Mouse (Mus musculus) liver, embryonic 15.5 days (tissue): ENCODE measurements around the gene Fxyd6. TPM values are rescaled to one million over a fixed set of nuclear protein-coding genes. Genes with fewer than 3 reads are reported as not detected.

Experiments
- ATAC-seq: fragments of 200-750 bp; cut with Nextera tagmentation; 2 replicates; pipeline ENCODE4 v1.8.0; 2017; ENCODE audit warnings: moderate number of reproducible peaks, mild to moderate bottlenecking, moderate library complexity; ENCODE audit not compliant: insufficient read depth
- H3K27ac ChIP-seq: fragments of 300-500 bp; sonication (generic); replicated peaks from 2 replicates; pipeline ENCODE4 v1.5.1; 2015; ENCODE audit warnings: mild to moderate bottlenecking, inconsistent platforms
- H3K27me3 ChIP-seq: fragments of 300-500 bp; sonication (generic); 2 replicates; pipeline ENCODE4 v1.6.1; 2015; ENCODE audit warnings: mild to moderate bottlenecking, inconsistent platforms
- H3K36me3 ChIP-seq: fragments of 300-500 bp; sonication (generic); replicated peaks from 2 replicates; pipeline ENCODE4 v1.6.1; 2015; ENCODE audit warnings: moderate library complexity, mild to moderate bottlenecking, inconsistent platforms
- H3K4me1 ChIP-seq: fragments of 300-500 bp; sonication (generic); replicated peaks from 2 replicates; pipeline ENCODE4 v1.6.1; 2015; ENCODE audit warnings: inconsistent platforms
- H3K4me2 ChIP-seq: fragments of 300-500 bp; sonication (generic); 2 replicates; pipeline ENCODE4 v1.6.1; 2015; ENCODE audit warnings: moderate library complexity, mild to moderate bottlenecking, inconsistent platforms
- H3K4me3 ChIP-seq: fragments of 300-500 bp; sonication (generic); replicated peaks from 2 replicates; pipeline ENCODE4 v1.5.1; 2015; ENCODE audit warnings: mild to moderate bottlenecking, inconsistent platforms
- H3K9ac ChIP-seq: fragments of 300-500 bp; sonication (generic); 2 replicates; pipeline ENCODE4 v1.6.1; 2015; ENCODE audit warnings: moderate library complexity, mild to moderate bottlenecking, inconsistent platforms
- H3K9me3 ChIP-seq: fragments of 300-500 bp; sonication (generic); replicated peaks from 2 replicates; pipeline ENCODE4 v1.6.1; 2016; ENCODE audit warnings: inconsistent platforms
- WGBS: fragments of 180-500 bp; shearing (Covaris S2); methylation state at CpG from one replicate; pipeline ENCODE4 v1.1.7; 2015; ENCODE audit warnings: mixed read lengths; ENCODE audit not compliant: insufficient replicate concordance; 5-methylcytosine and 5-hydroxymethylcytosine counted together
- polyA plus RNA-seq: library from polyadenylated mRNA; unstranded; fragments of >200 nt; fragmentation: Nextera tagmentation; extraction: Ambion mirVana; gene quantifications from 2 replicates; pipeline ENCODE4 v1.2.1, GENCODE M21; 2015

The Fxyd6 gene
- polyA plus RNA-seq, 1 experiment from 2014 or later, result 1.9 TPM

GRCm38 (mm10) chr9:45376427-45376826 lies 6.4 kb downstream of the Fxyd6 start:
- ATAC-seq, result no peak
- Histone ChIP-seq H3K4me3 (no peak overlapping the region), H3K4me2 (no peak overlapping the region), H3K27me3 (peaks cover 16% of the 10 kb centered on the region), H3K27ac (no peak overlapping the region), H3K9me3 (no peaks in the 10 kb centered on the region), H3K4me1 (no peaks in the 10 kb centered on the region), H3K36me3 (no peaks in the 10 kb centered on the region), H3K9ac (no peak overlapping the region)
- WGBS, result 46% methylated on average over 4 of the region's 4 CpGs

- Histone ChIP-seq H3K4me3 (no peak overlapping the region), H3K4me2 (no peak overlapping the region), H3K9ac (no peak overlapping the region), H3K27ac (no peak overlapping the region), H3K36me3 (no peaks in the 10 kb centered on the region), H3K27me3 (peaks cover 12% of the 10 kb centered on the region; the same call in 1 of the 2 replicates), H3K4me1 (no peaks in the 10 kb centered on the region), H3K9me3 (no peaks in the 10 kb centered on the region)
- 58% methylated on average over 2 of the region's 2 CpGs for WGBS
- no peak for ATAC-seq
Measured at GRCm38 (mm10) chr9:45376883-45377282, 6.9 kb downstream of the Fxyd6 start.

- Histone ChIP-seq H3K9ac (no peak overlapping the region), H3K4me3 (no peak overlapping the region), H3K27ac (no peak overlapping the region), H3K27me3 (no peaks in the 10 kb centered on the region), H3K4me2 (no peak overlapping the region), H3K4me1 (no peaks in the 10 kb centered on the region), H3K9me3 (no peaks in the 10 kb centered on the region), H3K36me3 (no peaks in the 10 kb centered on the region)
- ATAC-seq, result no peak
- WGBS, result 41% methylated on average over 10 of the region's 10 CpGs
Measured at GRCm38 (mm10) chr9:45380411-45381251, 10.6 kb downstream of the Fxyd6 start.

GRCm38 (mm10) chr9:45382336-45382735 lies 12.4 kb downstream of the Fxyd6 start:
- ATAC-seq, result no peak
- H3K27me3 ChIP-seq, result no peaks in the 10 kb centered on the region
- WGBS, result 64% methylated on average over 5 of the region's 5 CpGs
- no peaks in the 10 kb centered on the region for H3K36me3 ChIP-seq
- no peak overlapping the region for H3K4me3 ChIP-seq
- H3K9me3 ChIP-seq, result no peaks in the 10 kb centered on the region
- no peak overlapping the region for H3K27ac ChIP-seq
- H3K4me2 ChIP-seq, result no peak overlapping the region
- H3K9ac ChIP-seq, result no peak overlapping the region
- H3K4me1 ChIP-seq, result no peaks in the 10 kb centered on the region

DNA sequence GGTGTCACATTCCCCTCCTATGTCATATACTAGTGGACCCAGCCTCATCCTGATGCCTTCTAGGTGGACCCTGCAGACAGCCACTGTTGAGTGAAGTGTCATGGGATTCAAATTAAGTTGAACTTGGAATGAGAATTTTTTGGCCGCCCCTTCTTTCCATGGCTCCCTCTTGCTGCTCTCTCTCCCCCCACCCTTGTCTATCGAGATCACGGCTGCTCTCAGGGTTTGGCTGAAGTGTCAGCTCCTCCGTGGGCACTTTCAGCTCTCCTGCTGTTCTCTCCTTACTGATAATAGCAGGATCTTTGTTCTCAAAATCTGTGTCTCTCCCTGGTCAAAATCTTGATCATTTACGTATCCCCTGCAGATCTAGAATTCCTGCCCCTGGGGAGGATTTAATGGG lies 12.8 kb downstream of the Fxyd6 start:
- no peaks in the 10 kb centered on the region for H3K9me3 ChIP-seq
- H3K27me3 ChIP-seq, result no peaks in the 10 kb centered on the region
- H3K9ac ChIP-seq, result no peak overlapping the region
- no peak for ATAC-seq
- H3K27ac ChIP-seq, result no peak overlapping the region
- no peak overlapping the region for H3K4me3 ChIP-seq
- H3K4me2 ChIP-seq, result no peak overlapping the region
- 58% methylated on average over 5 of the region's 5 CpGs for WGBS
- no peaks in the 10 kb centered on the region for H3K4me1 ChIP-seq
- H3K36me3 ChIP-seq, result no peaks in the 10 kb centered on the region

DNA sequence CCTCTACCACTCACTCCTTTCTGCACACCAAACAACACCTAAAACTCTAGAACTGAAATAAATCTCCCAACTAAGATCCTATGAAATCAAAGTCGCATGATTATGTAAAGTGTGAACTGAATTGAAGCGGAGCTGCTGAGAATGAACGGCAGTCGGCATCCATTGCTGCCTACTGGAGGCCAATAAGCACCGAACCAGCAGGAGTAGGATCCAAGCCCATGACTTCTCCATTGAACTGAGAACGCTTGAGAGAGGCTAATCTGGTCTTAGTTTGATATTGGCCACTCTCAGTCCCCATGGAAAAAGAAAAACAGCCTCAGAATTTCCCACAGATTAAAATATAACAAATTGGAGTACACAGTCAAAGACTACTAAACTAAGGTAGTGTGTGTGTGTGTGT lies 13.9 kb downstream of the Fxyd6 start:
- WGBS, result 67% methylated on average over 6 of the region's 6 CpGs
- H3K9ac ChIP-seq, result no peak overlapping the region
- H3K27me3 ChIP-seq, result no peaks in the 10 kb centered on the region
- H3K9me3 ChIP-seq, result no peaks in the 10 kb centered on the region
- no peak overlapping the region for H3K4me3 ChIP-seq
- no peaks in the 10 kb centered on the region for H3K4me1 ChIP-seq
- no peaks in the 10 kb centered on the region for H3K36me3 ChIP-seq
- H3K4me2 ChIP-seq, result no peak overlapping the region
- no peak for ATAC-seq
- no peak overlapping the region for H3K27ac ChIP-seq

DNA sequence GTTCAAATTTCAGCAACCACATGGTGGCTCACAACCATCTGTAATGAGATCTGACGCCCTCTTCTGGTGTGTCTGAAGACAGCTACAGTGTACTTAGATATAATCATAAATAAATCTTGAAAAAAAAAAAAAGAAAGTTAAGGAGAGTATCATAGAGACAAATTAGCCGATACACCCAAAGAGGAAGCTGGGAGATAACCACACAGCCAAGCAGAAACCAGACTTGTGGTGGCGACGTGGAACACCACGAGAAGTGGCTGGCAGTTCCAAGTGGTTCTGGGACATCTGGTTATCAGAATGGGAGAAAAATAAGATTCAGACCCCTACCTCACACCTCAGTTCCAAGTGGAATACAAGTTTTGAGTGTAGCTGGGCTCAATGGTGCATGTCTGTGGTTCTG lies 16.7 kb downstream of the Fxyd6 start:
- H3K9ac ChIP-seq, result no peak overlapping the region
- WGBS, result 23% methylated on average over 5 of the region's 5 CpGs

DNA sequence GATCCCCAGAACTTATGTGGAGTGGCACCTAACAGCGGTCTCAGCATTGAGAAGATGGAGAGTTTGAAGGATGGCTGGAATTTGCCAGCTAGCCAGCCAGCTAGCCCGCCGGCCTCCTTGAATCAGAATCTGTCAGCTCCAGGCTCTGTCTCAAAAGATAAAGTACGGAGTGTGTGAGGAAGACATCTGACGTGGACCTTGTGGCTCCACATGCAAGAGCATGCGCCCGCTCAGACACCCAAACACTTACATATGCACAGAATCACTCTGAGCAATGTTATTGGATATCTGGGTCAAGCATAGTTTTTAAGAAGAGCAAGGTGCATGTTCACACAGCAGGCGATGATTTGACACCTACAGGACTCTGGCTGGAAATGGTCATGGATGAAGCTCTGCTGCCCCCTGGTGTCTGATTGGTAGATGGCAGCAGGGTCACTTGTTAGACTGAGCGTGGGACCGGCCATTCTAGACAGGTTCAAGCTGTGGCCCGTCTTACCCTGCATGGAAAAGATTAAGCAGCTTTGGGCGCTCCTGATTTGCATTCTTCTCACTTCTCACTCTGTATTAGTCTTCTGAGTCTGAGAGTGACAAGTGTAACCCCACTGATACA lies 18.5 kb downstream of the Fxyd6 start:
- H3K27me3 ChIP-seq, result no peaks in the 10 kb centered on the region
- no peaks in the 10 kb centered on the region for H3K36me3 ChIP-seq
- H3K9me3 ChIP-seq, result no peaks in the 10 kb centered on the region
- no peak overlapping the region for H3K4me3 ChIP-seq
- no peaks in the 10 kb centered on the region for H3K4me1 ChIP-seq
- H3K4me2 ChIP-seq, result no peak overlapping the region
- no peak overlapping the region for H3K9ac ChIP-seq
- WGBS, result 34% methylated on average over 12 of the region's 12 CpGs
- ATAC-seq, result no peak
- no peak overlapping the region for H3K27ac ChIP-seq

More for the DNA sequence above, 16.7 kb downstream of the Fxyd6 start:
- Histone ChIP-seq H3K27me3 (no peaks in the 10 kb centered on the region), H3K36me3 (no peaks in the 10 kb centered on the region), H3K4me1 (no peaks in the 10 kb centered on the region), H3K4me3 (no peak overlapping the region), H3K4me2 (no peak overlapping the region), H3K27ac (no peak overlapping the region), H3K9me3 (no peaks in the 10 kb centered on the region)
- no peak for ATAC-seq

GRCm38 (mm10) chr9:45389596-45389995 lies 19.6 kb downstream of the Fxyd6 start:
- H3K27ac ChIP-seq, result no peak overlapping the region
- no peaks in the 10 kb centered on the region for H3K9me3 ChIP-seq
- no peaks in the 10 kb centered on the region for H3K36me3 ChIP-seq
- no peak overlapping the region for H3K9ac ChIP-seq
- H3K27me3 ChIP-seq, result no peaks in the 10 kb centered on the region
- H3K4me3 ChIP-seq, result no peak overlapping the region
- no peaks in the 10 kb centered on the region for H3K4me1 ChIP-seq
- no peak for ATAC-seq
- 73% methylated on average over 8 of the region's 8 CpGs for WGBS
- no peak overlapping the region for H3K4me2 ChIP-seq

- Histone ChIP-seq H3K36me3 (no peaks in the 10 kb centered on the region), H3K9ac (no peak overlapping the region), H3K4me2 (no peak overlapping the region), H3K4me3 (no peak overlapping the region), H3K27ac (no peak overlapping the region), H3K9me3 (no peaks in the 10 kb centered on the region), H3K27me3 (no peaks in the 10 kb centered on the region), H3K4me1 (no peaks in the 10 kb centered on the region)
- no peak for ATAC-seq
- 54% methylated on average over 7 of the region's 7 CpGs for WGBS
Measured at GRCm38 (mm10) chr9:45391299-45391698, 21.3 kb downstream of the Fxyd6 start.

DNA sequence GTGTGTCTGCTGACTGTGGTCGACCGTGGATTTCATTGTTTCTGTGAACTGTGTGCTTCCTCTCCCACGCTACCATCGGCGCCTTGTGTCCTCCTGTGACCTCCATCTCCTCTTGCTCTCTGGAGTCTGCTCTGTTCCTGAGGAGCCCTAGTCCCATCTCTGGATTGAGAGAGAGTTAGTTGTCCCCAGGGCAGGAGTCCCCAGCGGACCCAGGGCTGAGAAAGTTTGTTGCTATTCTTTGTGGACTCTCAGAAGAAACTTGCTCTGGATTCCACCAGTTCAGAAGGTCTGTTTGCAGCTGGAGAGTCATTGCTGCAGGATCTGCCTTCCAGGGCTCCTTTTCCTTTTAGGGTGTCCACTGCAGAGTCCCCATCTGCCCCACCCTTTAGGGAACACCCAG lies 25.2 kb downstream of the Fxyd6 start:
- H3K4me2 ChIP-seq, result no peak overlapping the region
- ATAC-seq, result no peak

More for the DNA sequence above, 25.2 kb downstream of the Fxyd6 start:
- Histone ChIP-seq H3K4me3 (no peak overlapping the region), H3K9ac (no peak overlapping the region), H3K4me1 (no peaks in the 10 kb centered on the region), H3K27ac (no peak overlapping the region), H3K36me3 (no peaks in the 10 kb centered on the region), H3K9me3 (no peaks in the 10 kb centered on the region), H3K27me3 (no peaks in the 10 kb centered on the region)
- WGBS, result 65% methylated on average over 6 of the region's 6 CpGs
